Mouse (Mus musculus): ENCODE results near the gene Arsb.
A peak's percentile ranks its signal among the peaks of the same experiment; 100 is the strongest.

Arsb gene

DNA sequence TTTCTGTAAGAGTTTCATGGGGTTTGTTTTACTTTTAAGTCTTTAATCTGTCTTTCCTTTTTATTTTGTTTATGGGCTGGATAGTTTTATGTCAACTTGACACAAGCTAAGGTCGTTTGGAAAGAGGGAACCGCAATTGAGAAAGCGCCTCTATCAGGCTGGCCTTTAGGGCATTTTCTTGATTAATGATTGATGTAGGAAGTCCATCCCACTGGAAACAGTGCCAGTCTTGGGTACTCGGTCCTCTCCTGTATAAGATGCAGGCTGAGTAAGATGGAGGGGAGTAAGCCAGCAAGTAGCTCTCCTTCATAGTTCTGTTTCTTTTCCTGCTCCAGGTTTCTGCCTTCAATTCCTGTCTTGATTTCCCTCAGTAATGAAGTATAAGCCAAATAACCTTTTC lies 76.2 kb downstream of the Arsb start:
- no peak for DNase-seq

DNA sequence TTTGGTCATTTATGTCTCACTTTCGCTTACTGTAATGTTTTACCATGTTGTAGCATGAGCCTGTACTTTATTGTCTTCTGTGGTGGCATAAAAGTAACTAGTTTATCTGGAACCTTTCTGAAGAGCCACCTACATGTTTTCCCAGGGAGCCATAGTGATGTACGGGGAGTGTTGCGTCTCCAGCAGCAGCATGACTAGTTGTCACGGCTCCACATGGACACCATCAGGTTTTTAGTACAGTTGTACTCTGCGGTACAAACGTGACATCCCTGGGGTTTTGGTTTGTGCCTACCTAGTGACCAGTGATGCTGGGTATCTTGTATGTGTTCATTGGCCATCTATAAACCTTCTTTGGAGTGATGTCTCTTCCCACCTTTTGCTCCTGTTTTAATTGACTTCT lies 77.2 kb downstream of the Arsb start:
- no peak for DNase-seq

DNA sequence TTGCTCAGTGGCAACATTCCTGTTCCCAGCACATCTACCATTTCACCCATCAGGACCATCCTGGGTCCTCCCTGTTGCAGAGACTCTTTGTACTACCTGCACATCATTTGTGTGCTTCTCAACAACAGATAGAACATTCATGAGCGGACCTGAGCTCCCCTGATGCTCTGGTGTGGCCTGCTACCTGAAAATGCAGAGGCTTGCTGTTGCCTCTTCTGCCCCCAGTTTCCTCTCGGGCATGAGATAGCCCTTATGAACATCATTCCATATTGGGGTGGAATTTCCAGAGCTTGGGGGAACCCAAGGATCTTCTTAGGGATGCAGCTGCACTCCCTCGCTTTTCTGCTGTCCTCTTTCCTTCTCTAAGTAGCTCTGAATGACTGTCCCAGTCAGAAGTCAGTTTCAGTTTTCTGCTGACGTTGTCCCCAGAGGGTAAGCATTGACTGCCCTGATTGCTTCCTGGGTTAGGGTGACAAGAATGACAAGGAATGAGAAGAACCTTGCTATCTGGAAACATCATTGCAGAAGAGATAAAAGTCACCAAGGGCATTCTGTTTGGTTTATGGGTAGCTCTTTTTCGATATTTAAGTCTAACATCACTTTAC lies 78.4 kb downstream of the Arsb start:
- no peak for DNase-seq

GRCm38 (mm10) chr13:93850674-93851073 lies 79.2 kb downstream of the Arsb start:
- DNase-seq, result no peak

- DNase-seq, result no peak
These were observed 81.1 kb downstream of the Arsb start for GRCm38 (mm10) chr13:93852419-93853138.

DNA sequence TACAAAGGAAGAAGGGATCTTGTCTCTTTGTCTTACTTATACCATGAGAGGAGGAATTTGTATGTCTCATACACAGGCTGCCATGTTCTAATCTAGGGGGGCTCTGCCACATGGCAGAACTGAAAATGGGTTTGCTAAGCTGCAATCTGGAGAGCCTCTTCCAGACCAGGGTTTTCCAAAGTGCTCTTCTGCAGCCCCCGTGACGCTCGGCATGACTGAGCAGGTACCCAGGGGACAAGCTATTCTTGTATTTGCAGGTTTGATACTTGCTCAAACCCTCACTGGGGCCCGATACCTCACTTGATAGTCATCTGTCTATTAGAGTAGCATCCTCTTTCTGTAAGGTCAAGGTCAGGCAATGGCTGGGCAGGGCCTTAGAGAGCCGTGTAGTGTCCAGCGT lies 82.3 kb downstream of the Arsb start:
- no peak for DNase-seq

GRCm38 (mm10) chr13:93854325-93854724 lies 82.9 kb downstream of the Arsb start:
- DNase-seq, result no peak

DNA sequence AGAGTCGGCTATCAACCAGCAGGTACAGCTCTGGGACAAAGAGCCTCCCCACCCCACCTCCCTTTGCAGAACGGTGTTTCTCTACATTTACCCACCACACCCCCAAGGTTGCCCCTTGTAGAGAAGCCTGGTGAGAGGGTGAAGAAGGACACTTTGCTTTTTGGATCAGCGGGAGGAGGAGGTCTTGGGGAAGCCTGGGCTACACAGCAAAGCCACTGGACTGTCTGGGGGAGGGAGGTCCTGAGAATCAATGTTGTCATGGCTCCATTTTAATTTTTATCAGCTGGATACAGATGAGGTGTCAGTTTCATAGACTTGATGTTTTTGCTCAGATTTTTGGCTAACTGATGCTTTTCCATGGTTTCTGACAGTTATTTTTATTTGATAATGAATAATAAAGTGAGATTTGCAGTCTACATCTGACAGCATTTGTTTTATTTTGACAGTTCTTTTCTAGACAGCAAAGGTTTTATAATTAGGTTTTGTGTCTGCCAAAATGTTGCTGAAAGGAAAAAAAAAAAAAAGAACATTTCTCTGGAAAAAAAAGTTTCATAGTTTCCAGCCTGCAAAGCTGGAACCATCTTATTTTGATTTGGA lies 83.6 kb downstream of the Arsb start:
- DNase-seq, result no peak

DNA sequence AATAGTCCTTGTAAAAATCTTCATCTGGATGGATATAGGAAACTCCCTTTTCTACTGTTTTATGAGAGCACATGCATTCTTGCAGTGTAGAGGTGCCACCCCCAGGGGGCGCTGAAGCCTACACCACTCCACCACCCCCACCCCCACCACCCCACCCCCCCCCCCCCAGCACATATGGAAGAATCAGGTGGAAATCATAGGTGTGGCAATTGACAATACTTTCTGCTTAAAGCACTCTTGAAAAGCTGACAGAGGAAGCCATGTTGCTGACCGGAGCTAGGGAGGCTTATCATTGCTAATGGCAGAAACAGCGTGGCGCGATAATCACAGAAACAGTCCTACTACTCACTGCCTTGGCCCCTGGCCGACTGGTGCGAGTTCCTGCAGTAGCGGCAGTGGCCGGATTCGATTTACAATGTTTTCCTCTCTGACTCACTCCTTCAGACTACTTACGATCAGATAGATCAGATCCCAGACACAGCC lies 84.3 kb downstream of the Arsb start:
- no peak for DNase-seq

DNA sequence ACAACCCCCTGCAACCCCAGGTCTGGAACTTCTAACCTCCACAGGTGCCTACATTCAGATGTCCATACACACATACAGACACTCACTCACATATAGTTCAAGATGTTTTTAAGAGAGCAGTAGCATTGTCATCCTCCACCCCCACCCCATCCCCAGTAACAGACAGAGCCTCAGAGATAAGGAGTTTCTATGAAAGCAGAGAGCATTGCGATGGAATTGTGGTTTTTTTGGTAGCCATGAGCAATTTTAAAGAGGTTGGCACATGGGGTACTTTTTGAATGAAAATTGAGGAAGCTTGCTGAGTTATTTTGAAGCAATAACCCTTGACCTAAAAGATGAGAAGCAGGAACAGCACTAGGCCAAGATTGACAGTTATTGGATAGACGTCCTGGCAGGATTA lies 89.8 kb downstream of the Arsb start:
- DNase-seq, result no peak

GRCm38 (mm10) chr13:93864066-93864740 lies 92.8 kb downstream of the Arsb start:
- DNase-seq, result no peak

GRCm38 (mm10) chr13:93866638-93867037 lies 95.2 kb downstream of the Arsb start:
- no peak for DNase-seq

DNA sequence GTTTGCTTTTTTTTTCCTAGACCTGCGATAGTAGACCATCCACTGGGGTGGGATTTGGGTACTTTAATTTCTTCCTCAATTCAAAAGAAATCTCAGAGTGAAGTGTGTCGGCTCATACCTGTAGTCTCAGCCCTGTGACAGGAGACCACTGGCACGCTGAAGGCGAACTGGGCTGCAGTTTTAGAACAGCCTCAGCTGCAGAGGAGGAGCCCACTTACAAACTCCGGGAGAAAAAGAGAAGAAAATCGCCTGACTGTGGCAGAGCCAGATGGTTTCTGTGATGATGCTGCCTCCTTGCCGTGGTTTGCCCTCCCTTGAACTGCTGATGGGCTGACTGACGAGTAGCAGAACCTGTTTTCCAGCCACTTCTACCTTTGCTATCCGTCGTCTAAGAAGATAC lies 100.3 kb downstream of the Arsb start:
- DNase-seq, result no peak

DNA sequence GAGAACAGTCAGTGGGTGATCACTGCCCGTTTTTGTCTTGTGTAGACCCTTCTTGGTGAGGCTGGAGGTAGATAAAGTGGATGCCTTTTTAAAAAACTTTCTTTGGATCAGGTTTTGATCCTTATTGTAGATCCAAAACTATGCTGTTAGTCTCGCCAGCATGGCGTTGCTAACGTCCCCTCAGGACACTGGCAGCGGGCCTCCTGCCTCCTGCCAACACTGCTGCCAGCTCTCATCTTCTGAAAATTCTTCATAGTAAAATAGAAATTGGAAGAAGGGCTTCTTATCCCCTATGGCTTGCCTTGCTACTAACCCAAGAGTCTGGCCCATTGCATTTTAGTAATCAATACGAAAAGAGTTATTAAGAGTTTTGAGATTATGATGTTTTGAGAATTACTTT lies 101.2 kb downstream of the Arsb start:
- DNase-seq, result no peak

- no peak for DNase-seq
These were observed 106.5 kb downstream of the Arsb start for GRCm38 (mm10) chr13:93877924-93878323.

GRCm38 (mm10) chr13:93879426-93879825 lies 108.0 kb downstream of the Arsb start:
- DNase-seq, result peak; percentile 56

DNA sequence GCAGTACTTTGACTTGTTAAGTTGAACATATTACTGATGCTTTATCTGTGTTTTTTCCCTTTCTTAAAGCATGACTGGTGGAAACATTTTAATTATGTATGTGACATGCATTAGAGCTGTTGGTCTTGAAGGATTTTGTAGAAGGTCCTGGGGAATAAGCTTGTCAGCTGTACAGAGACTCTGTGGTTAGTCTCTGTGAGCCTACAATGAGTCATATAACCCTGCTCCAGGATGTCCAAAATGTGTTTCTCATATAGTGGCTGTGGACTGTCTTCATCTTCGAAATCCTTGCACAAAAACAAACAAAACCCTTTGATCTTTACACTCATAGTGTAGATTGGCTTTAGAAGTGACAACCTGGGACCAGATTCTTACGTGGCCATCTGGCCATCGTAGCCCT lies 110.7 kb downstream of the Arsb start:
- DNase-seq, result no peak

GRCm38 (mm10) chr13:93886999-93887398 lies 115.6 kb downstream of the Arsb start:
- no peak for DNase-seq

GRCm38 (mm10) chr13:93888196-93888595 lies 116.8 kb downstream of the Arsb start:
- DNase-seq, result no peak

DNA sequence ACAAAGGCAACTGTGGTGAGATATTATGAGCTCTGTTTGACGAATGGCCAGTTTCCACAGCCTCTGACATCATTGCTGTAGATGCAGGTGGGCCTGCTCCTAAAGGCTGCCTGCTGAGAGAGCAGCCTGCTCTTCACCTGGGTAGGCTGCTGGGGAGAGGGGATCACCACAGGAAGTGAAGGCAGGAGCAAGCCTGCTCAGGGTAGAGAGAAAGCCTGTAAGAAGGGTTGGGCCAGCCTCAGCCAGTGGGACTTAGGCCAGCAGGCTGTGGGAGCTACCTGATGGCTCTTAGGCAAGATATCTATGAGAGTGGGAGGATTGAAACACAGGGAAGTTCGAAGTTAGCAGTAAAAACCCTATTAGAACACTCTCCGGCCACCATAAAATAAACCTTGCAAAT lies 117.5 kb downstream of the Arsb start:
- peak; percentile 41 for DNase-seq

DNA sequence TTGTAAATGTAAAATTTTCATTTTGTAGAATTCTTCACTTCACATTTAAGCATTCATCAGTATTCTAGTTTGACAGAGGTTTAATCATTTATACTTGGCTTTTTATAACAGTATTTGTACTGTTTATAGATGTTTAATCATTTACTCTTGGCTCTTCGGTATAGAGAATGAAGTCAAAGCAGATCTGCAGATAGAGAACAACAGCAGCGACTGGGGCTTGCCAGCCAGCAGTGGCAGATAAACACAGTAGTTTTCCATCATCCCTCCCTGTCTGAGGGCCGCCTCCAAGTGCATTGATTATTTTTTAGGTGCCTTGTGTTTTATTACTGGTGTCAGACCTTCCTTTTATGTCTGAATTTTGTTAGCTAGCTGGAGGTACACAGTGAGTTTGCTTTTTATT lies 118.6 kb downstream of the Arsb start:
- DNase-seq, result no peak

DNA sequence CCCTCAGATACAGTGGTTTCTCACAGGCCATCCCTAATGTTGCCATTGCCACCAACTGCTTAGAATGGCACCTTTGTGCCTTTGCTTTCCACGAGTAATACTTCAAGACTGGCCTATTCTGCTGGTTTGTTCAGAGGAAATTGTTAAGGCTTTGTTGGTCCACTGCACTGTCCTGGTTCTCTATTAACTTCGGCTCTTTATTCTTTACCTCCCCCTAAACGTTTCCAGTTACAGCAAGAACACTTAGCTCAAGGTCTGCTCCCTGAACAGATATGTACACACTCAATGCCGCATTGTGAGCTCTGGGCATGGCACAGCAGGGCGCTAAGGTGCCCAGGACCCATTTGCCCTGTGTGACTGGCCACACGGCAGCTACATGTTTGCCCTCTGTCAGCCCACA lies 119.8 kb downstream of the Arsb start:
- DNase-seq, result no peak

DNA sequence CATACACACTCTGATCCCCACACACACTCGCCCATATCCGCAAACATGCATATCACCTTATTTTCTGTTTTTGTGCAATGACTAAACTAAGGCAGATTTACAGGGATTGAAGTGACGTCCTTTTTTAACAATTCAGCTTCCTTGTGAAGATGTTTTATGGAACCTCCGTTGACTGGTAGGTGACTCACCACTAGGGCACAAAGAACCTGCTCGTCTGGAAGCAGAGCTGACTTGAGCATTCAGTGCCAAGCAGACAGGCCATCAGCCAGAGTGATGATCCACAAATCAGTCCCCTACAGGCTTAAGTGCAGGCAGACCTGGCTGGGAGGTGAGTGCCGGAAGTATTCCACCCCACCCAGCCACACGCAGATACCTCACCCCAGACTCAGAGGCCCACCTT lies 120.7 kb downstream of the Arsb start:
- DNase-seq, result no peak

GRCm38 (mm10) chr13:93894105-93894504 lies 122.7 kb downstream of the Arsb start:
- DNase-seq, result no peak

All from cerebellum, adult 9-10 months (tissue).